Mouse (Mus musculus): ENCODE results near the gene Hebp2.

- no peak for TF ChIP-seq CTCF (IDR thresholded peaks at IDR 0.05; ENCODE audit: low read depth, low read length)
- TF ChIP-seq POLR2AphosphoS5 (IDR thresholded peaks at IDR 0.05; ENCODE audit: insufficient replicate concordance, low read depth, low read length): no peak
- no peak for TF ChIP-seq GATA2 (IDR thresholded peaks at IDR 0.05; ENCODE audit: borderline replicate concordance, low read depth, low read length)
Measured at GRCm38 (mm10) chr10:18547381-18547780, 1.5 kb upstream of the Hebp2 start.

All from G1E (cell line).